Mouse (Mus musculus): Measurements from ENCODE around the gene Olfr1380.

- TF ChIP-seq CTCF (conservative IDR thresholded peaks at IDR 0.05 in 1 of 2, IDR thresholded peaks at IDR 0.05 in 1 of 2; ENCODE audit: low read depth in 2 of 2, low read length in 2 of 2) (no peak), CHD2 (IDR thresholded peaks at IDR 0.05; ENCODE audit: low read length) (no peak), NRF1 (IDR thresholded peaks at IDR 0.05; ENCODE audit: low read depth, low read length) (no peak), TBP (conservative IDR thresholded peaks at IDR 0.05; ENCODE audit: low read depth, low read length) (no peak), POLR2A (IDR thresholded peaks at IDR 0.05; ENCODE audit: low read depth, low read length) (no peak), RAD21 (IDR thresholded peaks at IDR 0.05; ENCODE audit: low read depth, low read length) (no peak), POLR2AphosphoS2 (IDR thresholded peaks at IDR 0.05; ENCODE audit: low read depth, low read length) (no peak), ETS1 (conservative IDR thresholded peaks at IDR 0.05; ENCODE audit: low read depth, low read length) (no peak), ELF1 (IDR thresholded peaks at IDR 0.05; ENCODE audit: low read depth, low read length) (no peak), USF1 (IDR thresholded peaks at IDR 0.05; ENCODE audit: low read depth, low read length) (no peak), RCOR1 (conservative IDR thresholded peaks at IDR 0.05; ENCODE audit: low read depth, low read length) (no peak), MAZ (IDR thresholded peaks at IDR 0.05; ENCODE audit: low read depth, low read length) (no peak)
Measured at GRCm38 (mm10) chr11:49519348-49519747, 37.3 kb upstream of the Olfr1380 start, which contains the start of gene Olfr1383.

Data from CH12.LX (cell line).